In genomic region chr1:21344253-21344652, GRCm38 (mm10) we compare ENCODE assay signal across 8 mouse cellular contexts. TPM values are rescaled to one million over a fixed set of nuclear protein-coding genes. Genes with fewer than 3 reads are reported as not detected.
DNase-seq lines count a peak whose midpoint lies in the region; ATAC-seq and TF ChIP-seq lines count a peak whose summit lies in the region.

No protein-coding gene starts in this region.

- H3K27ac ChIP-seq in MEL (ENCODE audit: control insufficient read depth, low read depth, low read length) = peak overlapping the region; percentile 91
- no peak overlapping the region for H3K27ac ChIP-seq in liver, embryonic 14.5 days

- H3K4me3 ChIP-seq in MEL (ENCODE audit: control insufficient read depth in 1 of 2, insufficient read depth in 1 of 2, low read depth in 2 of 2, low read length in 2 of 2) = peak overlapping the region; percentile 16 to 43; a peak in 3 of 4 replicates
- H3K4me3 ChIP-seq in liver, embryonic 14.5 days (ENCODE audit: insufficient read depth in 1 of 2, low read depth in 2 of 2, low read length in 2 of 2) = no peak overlapping the region

- peak overlapping the region; percentile 69 for H3K9ac ChIP-seq in MEL (ENCODE audit: control insufficient read depth, low read depth, low read length, poor library complexity, severe bottlenecking)
- H3K9ac ChIP-seq in liver, embryonic 14.5 days (replicated peaks) = no peak overlapping the region

- peak; percentile 67 to 91 (median 82) for TF ChIP-seq CTCF in MEL (IDR thresholded peaks at IDR 0.05 in 2 of 3, conservative IDR thresholded peaks at IDR 0.05 in 1 of 3; ENCODE audit: control insufficient read depth in 1 of 3, insufficient read depth in 1 of 3, low read depth in 2 of 3, low read length in 3 of 3, poor library complexity in 1 of 3, severe bottlenecking in 1 of 3)
- TF ChIP-seq CTCF in liver, embryonic 14.5 days (IDR thresholded peaks at IDR 0.05; ENCODE audit: low read depth) = peak; percentile 74

- ATAC-seq in granulocyte monocyte progenitor cell, adult 5-6 weeks (replicated peaks; ENCODE audit: poor library complexity, severe bottlenecking) = peak; percentile 70
- peak; percentile 28; the same call in 1 of the 2 replicates for ATAC-seq in liver, embryonic 14.5 days (ENCODE audit: insufficient read depth)

- WGBS in liver, embryonic 14.5 days (ENCODE audit: insufficient replicate concordance) = 31% methylated on average over 4 of the region's 4 CpGs

- no peaks in the 10 kb centered on the region; the same call in 1 of the 2 replicates for H3K79me2 ChIP-seq in MEL (ENCODE audit: control insufficient read depth, insufficient read depth, low read length, poor library complexity)

- H3K4me2 ChIP-seq in liver, embryonic 14.5 days (ENCODE audit: low read depth) = no peak overlapping the region

- H3K27me3 ChIP-seq in MEL (ENCODE audit: control insufficient read depth in 1 of 2, insufficient read depth in 2 of 2, low read length in 2 of 2) = no peaks in the 10 kb centered on the region
- H3K27me3 ChIP-seq in liver, embryonic 14.5 days (ENCODE audit: control insufficient read depth, insufficient read depth, low read length) = no peaks in the 10 kb centered on the region

- TF ChIP-seq EP300 in MEL (IDR thresholded peaks at IDR 0.05; ENCODE audit: low read depth in 1 of 2, low read length in 2 of 2) = peak in 1 of 2 experiments; percentile 57; a peak in 2 of 4 replicates
- no peak for TF ChIP-seq EP300 in liver, embryonic 14.5 days (IDR thresholded peaks at IDR 0.05; ENCODE audit: low read depth)

- peak; percentile 63 for DNase-seq in CD4-positive helper T cell, adult 2 months (ENCODE audit: low read depth, low spot score)
- peak; percentile 88 for DNase-seq in MEL (ENCODE audit: low read depth, low spot score)
- peak; percentile 23 for DNase-seq in cerebellum, adult 8-10 months
- peak; percentile 48 for DNase-seq in layer of hippocampus, adult 11-12 months (ENCODE audit: low spot score)
- DNase-seq in liver, embryonic 14.5 days (ENCODE audit: low read depth in 3 of 3, low spot score in 3 of 3) = peak in 2 of 3 experiments; percentile 3 to 35
- DNase-seq in ovary, postnatal 14 days (ENCODE audit: low spot score) = peak; percentile 37
- DNase-seq in urinary bladder, postnatal 36 days (ENCODE audit: low spot score in 2 of 2) = peak; percentile 28 to 32

- no peak for TF ChIP-seq POLR2A in MEL (IDR thresholded peaks at IDR 0.05; ENCODE audit: control insufficient read depth in 1 of 2, insufficient read depth in 1 of 2, low read depth in 1 of 2, low read length in 2 of 2, poor library complexity in 1 of 2)

- peaks cover 2 to 17% of the 10 kb centered on the region in 2 experiments; a peak in 3 of 4 replicates for H3K4me1 ChIP-seq in MEL (ENCODE audit: control insufficient read depth in 1 of 2, insufficient read depth in 2 of 2, low read length in 2 of 2)
- no peaks in the 10 kb centered on the region for H3K4me1 ChIP-seq in liver, embryonic 14.5 days (replicated peaks; ENCODE audit: control insufficient read depth in 2 of 2, insufficient read depth in 2 of 2, low read length in 1 of 2)

- peaks cover 0 to 15% of the 10 kb centered on the region in 2 experiments; a peak in 2 of 4 replicates for H3K36me3 ChIP-seq in MEL (ENCODE audit: control insufficient read depth in 1 of 2, insufficient read depth in 2 of 2, low read length in 2 of 2)
- H3K36me3 ChIP-seq in liver, embryonic 14.5 days (replicated peaks; ENCODE audit: control insufficient read depth, insufficient read depth, low read depth) = no peaks in the 10 kb centered on the region

- TF ChIP-seq RAD21 in MEL (IDR thresholded peaks at IDR 0.05; ENCODE audit: low read depth, low read length) = peak; percentile 93

- H3K9me3 ChIP-seq in MEL (replicated peaks; ENCODE audit: insufficient read depth, low read length) = no peaks in the 10 kb centered on the region
- no peaks in the 10 kb centered on the region for H3K9me3 ChIP-seq in liver, embryonic 14.5 days (ENCODE audit: control insufficient read depth, low read length)

TF ChIP-seq in MEL, 35 proteins besides CTCF, POLR2A, EP300 and RAD21 (continues in another document):
- TF ChIP-seq NELFE (IDR thresholded peaks at IDR 0.05; ENCODE audit: low read depth, low read length) (no peak), MAZ (IDR thresholded peaks at IDR 0.05; ENCODE audit: low read depth, low read length) (no peak), TAL1 (IDR thresholded peaks at IDR 0.05; ENCODE audit: low read length) (no peak; the same call in 1 of the 2 replicates), USF1 (IDR thresholded peaks at IDR 0.05; ENCODE audit: low read depth, low read length) (no peak), TCF12 (IDR thresholded peaks at IDR 0.05; ENCODE audit: low read depth, low read length) (peak; percentile 51; the same call in 1 of the 2 replicates), MYB (IDR thresholded peaks at IDR 0.05; ENCODE audit: low read depth, low read length) (no peak), POLR2AphosphoS2 (IDR thresholded peaks at IDR 0.05; ENCODE audit: low read length) (no peak), POLR2AphosphoS5 (IDR thresholded peaks at IDR 0.05; ENCODE audit: borderline replicate concordance, low read depth, low read length) (no peak), JUND (IDR thresholded peaks at IDR 0.05; ENCODE audit: low read depth, low read length) (no peak), CHD2 (IDR thresholded peaks at IDR 0.05; ENCODE audit: low read length) (no peak), KAT2A (conservative IDR thresholded peaks at IDR 0.05; ENCODE audit: low read depth, low read length) (no peak), RCOR1 (IDR thresholded peaks at IDR 0.05; ENCODE audit: low read depth, low read length) (peak; percentile 54; the same call in 1 of the 2 replicates), ZMIZ1 (IDR thresholded peaks at IDR 0.05; ENCODE audit: low read depth, low read length) (no peak), GABPA (IDR thresholded peaks at IDR 0.05; ENCODE audit: low read depth, low read length) (no peak), GATA1 (IDR thresholded peaks at IDR 0.05; ENCODE audit: low read depth, low read length) (peak; percentile 70), MAFK (IDR thresholded peaks at IDR 0.05; ENCODE audit: borderline replicate concordance, low read depth, low read length) (no peak), ETS1 (IDR thresholded peaks at IDR 0.05; ENCODE audit: low read depth, low read length) (peak; percentile 49; the same call in 1 of the 2 replicates), MXI1 (IDR thresholded peaks at IDR 0.05; ENCODE audit: low read depth, low read length) (no peak), ZNF384 (IDR thresholded peaks at IDR 0.05; ENCODE audit: low read depth, low read length) (no peak), BHLHE40 (IDR thresholded peaks at IDR 0.05; ENCODE audit: borderline replicate concordance, low read depth, low read length) (no peak), MEF2A (IDR thresholded peaks at IDR 0.05; ENCODE audit: extremely low read depth, insufficient replicate concordance, low read depth, low read length, poor library complexity, severe bottlenecking) (no peak), ELF1 (IDR thresholded peaks at IDR 0.05; ENCODE audit: low read depth, low read length) (no peak), UBTF (IDR thresholded peaks at IDR 0.05; ENCODE audit: borderline replicate concordance, insufficient read depth, low read depth, low read length) (no peak), ZKSCAN1 (IDR thresholded peaks at IDR 0.05; ENCODE audit: low read depth, low read length) (no peak), CHD1 (IDR thresholded peaks at IDR 0.05; ENCODE audit: low read depth, low read length) (no peak), USF2 (IDR thresholded peaks at IDR 0.05; ENCODE audit: borderline replicate concordance in 1 of 2, insufficient read depth in 1 of 2, low read depth in 1 of 2, low read length in 2 of 2) (no peak), SIN3A (IDR thresholded peaks at IDR 0.05; ENCODE audit: low read length) (no peak), SMC3 (IDR thresholded peaks at IDR 0.05; ENCODE audit: low read depth, low read length) (peak; percentile 85), NRF1 (IDR thresholded peaks at IDR 0.05; ENCODE audit: insufficient read depth, low read depth, low read length, poor library complexity, severe bottlenecking) (no peak), E2F4 (IDR thresholded peaks at IDR 0.05; ENCODE audit: borderline replicate concordance, low read depth, low read length) (no peak), TBP (IDR thresholded peaks at IDR 0.05; ENCODE audit: low read depth, low read length) (0 out of 2 replicates have a peak, but pooled peaks have one; percentile 10), MYC (IDR thresholded peaks at IDR 0.05; ENCODE audit: low read depth, low read length) (no peak), HCFC1 (IDR thresholded peaks at IDR 0.05; ENCODE audit: low read depth, low read length) (no peak)

RNA-seq across cellular contexts. Expression of gene Khdc1a, which starts 5.2 kb away (rescaled TPM):
- total RNA-seq in MEL (2012; rRNA removed) = 0.08 TPM in 1 of 2 replicates, not detected in the other
- not detected for polyA plus RNA-seq in MEL (2012; ENCODE audit: insufficient read depth in 1 of 2, insufficient read length in 2 of 2, low read depth in 1 of 2, low replicate concordance in 2 of 2, missing spikeins in 1 of 2)
- not detected in 2 replicates for total RNA-seq in granulocyte monocyte progenitor cell, adult 5-6 weeks (2014; fragmentation: Nextera tagmentation)
- total RNA-seq in granulocyte monocyte progenitor cell, adult 5-6 weeks (2017) = not detected in 2 replicates
- polyA plus RNA-seq in liver, embryonic 14.5 days (2012; rRNA removed) = not detected in 2 replicates
- polyA plus RNA-seq in liver, embryonic 14.5 days (2014; fragmentation: Nextera tagmentation; extraction: Ambion mirVana) = not detected in 2 replicates

RNA-seq across cellular contexts. Expression of gene Khdc1c, which starts 23.9 kb away (rescaled TPM):
- total RNA-seq in MEL (2012; rRNA removed) = 0.10 TPM in 1 of 2 replicates, not detected in the other
- polyA plus RNA-seq in MEL (2012; ENCODE audit: insufficient read depth in 1 of 2, insufficient read length in 2 of 2, low read depth in 1 of 2, low replicate concordance in 2 of 2, missing spikeins in 1 of 2) = under 1 TPM in 1 of 2 experiments, not detected in 1; 0.10 TPM
- total RNA-seq in granulocyte monocyte progenitor cell, adult 5-6 weeks (2014; fragmentation: Nextera tagmentation) = not detected in 2 replicates
- not detected in 2 replicates for total RNA-seq in granulocyte monocyte progenitor cell, adult 5-6 weeks (2017)
- not detected in 2 replicates for polyA plus RNA-seq in liver, embryonic 14.5 days (2012; rRNA removed)
- polyA plus RNA-seq in liver, embryonic 14.5 days (2014; fragmentation: Nextera tagmentation; extraction: Ambion mirVana) = not detected in 2 replicates

RNA-seq across cellular contexts. Expression of gene Khdc1b, which starts 39.1 kb away (rescaled TPM):
- not detected in 2 replicates for total RNA-seq in MEL (2012; rRNA removed)
- not detected for polyA plus RNA-seq in MEL (2012; ENCODE audit: insufficient read depth in 1 of 2, insufficient read length in 2 of 2, low read depth in 1 of 2, low replicate concordance in 2 of 2, missing spikeins in 1 of 2)
- total RNA-seq in granulocyte monocyte progenitor cell, adult 5-6 weeks (2014; fragmentation: Nextera tagmentation) = not detected in 2 replicates
- not detected in 2 replicates for total RNA-seq in granulocyte monocyte progenitor cell, adult 5-6 weeks (2017)
- not detected in 2 replicates for polyA plus RNA-seq in liver, embryonic 14.5 days (2012; rRNA removed)
- polyA plus RNA-seq in liver, embryonic 14.5 days (2014; fragmentation: Nextera tagmentation; extraction: Ambion mirVana) = not detected in 2 replicates

Comparison
In these comparisons a context has a peak if more than half of its experiments do, and no peak if none do; other contexts are left out.
1. DNase-seq: peak in every context shown above with its lines; median percentile 88 in MEL; 63 in CD4-positive helper T cell, adult 2 months; 48 in layer of hippocampus, adult 11-12 months; 37 in ovary, postnatal 14 days; 30 in urinary bladder, postnatal 36 days; 23 in cerebellum, adult 8-10 months; 19 in liver, embryonic 14.5 days.
2. H3K4me3 ChIP-seq: peak in MEL (2 of 2); none in liver, embryonic 14.5 days (0 of 2).